Mouse (Mus musculus): ENCODE measurements around the gene Npvf. TPM values are rescaled to one million over a fixed set of nuclear protein-coding genes. Genes with fewer than 3 reads are reported as not detected.
"Not testable (repeated sequence)": the region's sequence is repeated elsewhere in the genome, so short reads cannot be mapped to it uniquely, and the experiment has no call there.

Gene Npvf
- total RNA-seq, 2 experiments from 2014 or later, result not detected

DNA sequence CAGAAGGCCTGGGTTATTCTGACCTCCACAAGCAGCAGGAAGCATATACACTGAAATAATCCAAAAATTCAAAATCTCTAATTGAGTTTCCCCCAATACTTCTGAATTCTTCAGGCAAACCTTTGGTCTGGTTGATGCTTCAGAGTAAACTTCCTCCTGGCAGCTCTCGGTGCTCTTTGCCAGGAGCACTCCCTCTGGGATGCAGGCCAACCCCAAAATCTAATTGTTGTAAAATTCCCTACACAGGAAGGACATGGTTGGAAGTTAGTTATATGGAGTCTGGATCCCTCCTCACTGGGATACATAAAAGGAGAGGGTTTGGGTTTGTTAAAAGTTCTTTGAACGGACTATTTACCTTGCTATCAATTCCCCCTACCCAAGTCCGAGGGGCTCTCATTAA, 9.5 kb downstream of the Npvf start:
- DNase-seq, result no peak
- intact Hi-C loops (cut with DNase I; ENCODE audit: low total_unique reads), result no loop called here

- intact Hi-C loops (cut with DNase I; ENCODE audit: low total_unique reads), result no loop called here
- DNase-seq, result no peak
These were observed 12.3 kb downstream of the Npvf start for GRCm38 (mm10) chr6:50641898-50642297.

- no peak for DNase-seq
These were observed 13.9 kb downstream of the Npvf start for GRCm38 (mm10) chr6:50640377-50640776.

DNA sequence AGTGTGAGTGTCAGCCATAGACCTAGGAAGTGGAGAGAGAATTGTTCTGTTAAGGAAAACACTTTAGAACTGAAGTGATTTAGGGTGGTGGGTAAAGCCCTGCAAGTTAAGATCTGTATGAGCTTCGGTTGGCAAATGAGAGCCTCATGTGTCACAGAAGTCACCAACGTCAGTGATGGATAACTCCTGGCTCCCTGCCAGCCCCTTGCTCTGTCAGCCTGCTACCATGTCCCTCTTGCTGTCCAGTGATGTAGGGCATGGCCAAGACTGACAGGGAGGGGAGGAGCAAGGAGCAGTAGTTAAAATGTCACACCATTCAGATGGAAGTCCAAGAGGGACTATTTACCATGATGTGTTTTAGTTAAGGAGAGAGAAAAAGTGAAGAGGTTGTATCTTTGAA, 14.6 kb downstream of the Npvf start:
- intact Hi-C loops (cut with DNase I; ENCODE audit: low total_unique reads), result no loop called here
- DNase-seq, result no peak

More at GRCm38 (mm10) chr6:50640377-50640776, 13.9 kb downstream of the Npvf start:
- intact Hi-C loops (cut with DNase I; ENCODE audit: low total_unique reads), result no loop called here

GRCm38 (mm10) chr6:50626170-50626569, 28.1 kb downstream of the Npvf start:
- intact Hi-C loops (cut with DNase I; ENCODE audit: low total_unique reads); DNase-seq: not testable (repeated sequence)

DNA sequence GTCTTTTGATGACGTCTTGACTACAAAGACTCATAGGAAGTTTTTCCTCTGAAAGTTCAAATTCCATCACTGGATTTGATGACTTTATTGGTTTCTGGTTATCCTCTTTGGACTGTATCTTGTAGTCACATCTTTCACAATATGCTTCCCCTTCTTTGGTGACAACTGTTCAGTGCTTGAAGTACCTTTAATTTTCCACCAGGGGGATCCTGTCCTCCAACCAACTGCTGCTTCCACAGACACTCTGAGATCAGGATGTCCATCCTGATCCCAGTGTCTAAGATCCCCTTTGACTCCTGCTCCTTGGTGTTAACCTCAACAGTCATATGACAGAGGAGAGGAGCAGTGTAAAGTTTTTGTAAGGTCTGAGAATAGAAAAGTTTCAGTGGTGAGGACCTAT, 36.0 kb downstream of the Npvf start:
- intact Hi-C loops (cut with DNase I; ENCODE audit: low total_unique reads); DNase-seq: not testable (repeated sequence)

DNA sequence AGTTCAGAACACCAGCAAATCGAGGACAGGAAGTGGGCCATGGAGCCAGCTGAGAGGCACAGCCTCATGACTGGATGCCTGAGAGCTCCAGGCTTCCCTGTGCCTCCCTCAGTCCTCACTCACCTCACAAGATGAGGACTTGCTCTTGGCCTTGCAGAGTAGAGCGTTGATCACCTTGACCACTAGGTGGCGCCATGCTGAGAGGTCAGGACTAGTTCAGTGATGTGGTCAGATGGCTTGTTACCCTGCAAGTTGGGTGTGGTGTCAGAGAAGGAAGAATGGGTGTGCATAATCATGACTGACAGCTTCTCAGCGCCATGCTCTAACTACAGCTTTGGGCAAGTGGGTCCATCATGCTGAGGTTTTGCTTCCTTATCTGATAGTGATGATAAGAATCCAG, 52.6 kb downstream of the Npvf start:
- intact Hi-C loops (cut with DNase I; ENCODE audit: low total_unique reads), result no loop called here
- DNase-seq, result peak; percentile 18

Other genes with a start within 250 kb of the Npvf start
- 1 to 10 TPM; 5.0 to 5.8 TPM for gene Osbpl3, start 198.2 kb downstream of the Npvf start, total RNA-seq (2021)
- gene Cycs, start 87.9 kb downstream of the Npvf start, total RNA-seq (2021), result 100 to 1,000 TPM in 1 of 2 experiments, 10 to 100 TPM in 1; 95.1 to 115 TPM
- gene 4921507P07Rik, start 57.8 kb downstream of the Npvf start, total RNA-seq (2021), result under 1 TPM; 0.11 to 0.16 TPM

Data from gastrocnemius, postnatal 14 days (tissue).